Mouse (Mus musculus): ENCODE results near the gene Lix1. TPM values are rescaled to one million over a fixed set of nuclear protein-coding genes. Genes with fewer than 3 reads are reported as not detected.

The Lix1 gene
- 0.94 and 1.0 TPM in 2 replicates for polyA plus RNA-seq (2012; rRNA removed)

- TF ChIP-seq CTCF (conservative IDR thresholded peaks at IDR 0.05; ENCODE audit: insufficient read depth, insufficient read length, low read depth, low read length) = peak; percentile 49; the same call in 1 of the 2 replicates
- TF ChIP-seq POLR2A (IDR thresholded peaks at IDR 0.05; ENCODE audit: low read depth, low read length) = no peak
- Histone ChIP-seq H3K27me3 (replicated peaks; ENCODE audit: control insufficient read depth, insufficient read depth, low read length) (no peaks in the 10 kb centered on the region), H3K36me3 (ENCODE audit: control insufficient read depth, insufficient read depth, low read length) (no peaks in the 10 kb centered on the region), H3K4me1 (ENCODE audit: control insufficient read depth, insufficient read depth, low read length) (0 out of 2 replicates have a peak, but pooled peaks cover 3% of the 10 kb centered on the region), H3K27ac (ENCODE audit: insufficient read depth, low read depth, low read length) (no peak within 1 kb of the TSS), H3K4me3 (ENCODE audit: insufficient read depth, low read depth, low read length) (no peak within 1 kb of the TSS)
- 32% methylated on average over 6 of the region's 6 CpGs for WGBS
- DNase-seq = peak; percentile 26
These were observed at the start of gene Lix1 for GRCm38 (mm10) chr17:17402222-17403004. TSS of gene Lix1 (plus strand) at chr17:17402672.

- Histone ChIP-seq H3K4me3 (ENCODE audit: insufficient read depth, low read depth, low read length) (peak overlapping the region; percentile 60), H3K4me1 (ENCODE audit: control insufficient read depth, insufficient read depth, low read length) (0 out of 2 replicates have a peak, but pooled peaks cover 3% of the 10 kb centered on the region), H3K36me3 (ENCODE audit: control insufficient read depth, insufficient read depth, low read length) (no peaks in the 10 kb centered on the region), H3K27ac (ENCODE audit: insufficient read depth, low read depth, low read length) (peak overlapping the region; percentile 8), H3K27me3 (replicated peaks; ENCODE audit: control insufficient read depth, insufficient read depth, low read length) (no peaks in the 10 kb centered on the region)
- no peak for TF ChIP-seq CTCF (conservative IDR thresholded peaks at IDR 0.05; ENCODE audit: insufficient read depth, insufficient read length, low read depth, low read length)
- no peak for TF ChIP-seq POLR2A (IDR thresholded peaks at IDR 0.05; ENCODE audit: low read depth, low read length)
- DNase-seq = no peak
- WGBS = 2% methylated on average over 6 of the region's 6 CpGs
These were observed 28.9 kb upstream of the Lix1 start for GRCm38 (mm10) chr17:17373550-17373917.

- H3K27ac ChIP-seq (ENCODE audit: insufficient read depth, low read depth, low read length) = peak within 1 kb of the TSS; percentile 32
- DNase-seq = peak; percentile 99
- H3K4me3 ChIP-seq (ENCODE audit: insufficient read depth, low read depth, low read length) = peak within 1 kb of the TSS; percentile 74
- TF ChIP-seq POLR2A (IDR thresholded peaks at IDR 0.05; ENCODE audit: low read depth, low read length) = peak; percentile 53
- no peak for TF ChIP-seq CTCF (conservative IDR thresholded peaks at IDR 0.05; ENCODE audit: insufficient read depth, insufficient read length, low read depth, low read length)
- H3K4me1 ChIP-seq (ENCODE audit: control insufficient read depth, insufficient read depth, low read length) = 0 out of 2 replicates have a peak, but pooled peaks cover 3% of the 10 kb centered on the region
- under 1% methylated on average over 48 of the region's 48 CpGs for WGBS
- H3K27me3 ChIP-seq (replicated peaks; ENCODE audit: control insufficient read depth, insufficient read depth, low read length) = no peaks in the 10 kb centered on the region
- H3K36me3 ChIP-seq (ENCODE audit: control insufficient read depth, insufficient read depth, low read length) = no peaks in the 10 kb centered on the region; the same call in 1 of the 2 replicates
These were observed 28.3 kb upstream of the Lix1 start, which contains the start of gene Riok2 for GRCm38 (mm10) chr17:17373918-17374910. TSS of gene Riok2 (plus strand) at chr17:17374309.

GRCm38 (mm10) chr17:17375581-17375980, 26.9 kb upstream of the Lix1 start:
- Histone ChIP-seq H3K4me3 (ENCODE audit: insufficient read depth, low read depth, low read length) (no peak overlapping the region), H3K4me1 (ENCODE audit: control insufficient read depth, insufficient read depth, low read length) (0 out of 2 replicates have a peak, but pooled peaks cover 3% of the 10 kb centered on the region), H3K36me3 (ENCODE audit: control insufficient read depth, insufficient read depth, low read length) (no peaks in the 10 kb centered on the region; the same call in 1 of the 2 replicates), H3K27me3 (replicated peaks; ENCODE audit: control insufficient read depth, insufficient read depth, low read length) (no peaks in the 10 kb centered on the region), H3K27ac (ENCODE audit: insufficient read depth, low read depth, low read length) (no peak overlapping the region)
- DNase-seq = no peak
- no peak for TF ChIP-seq POLR2A (IDR thresholded peaks at IDR 0.05; ENCODE audit: low read depth, low read length)
- no peak for TF ChIP-seq CTCF (conservative IDR thresholded peaks at IDR 0.05; ENCODE audit: insufficient read depth, insufficient read length, low read depth, low read length)
- WGBS = 71% methylated on average over 3 of the region's 3 CpGs

- DNase-seq = no peak
- Histone ChIP-seq H3K27ac (ENCODE audit: insufficient read depth, low read depth, low read length) (no peak overlapping the region), H3K4me3 (ENCODE audit: insufficient read depth, low read depth, low read length) (no peak overlapping the region), H3K4me1 (ENCODE audit: control insufficient read depth, insufficient read depth, low read length) (no peaks in the 10 kb centered on the region), H3K36me3 (ENCODE audit: control insufficient read depth, insufficient read depth, low read length) (peaks cover 1% of the 10 kb centered on the region), H3K27me3 (replicated peaks; ENCODE audit: control insufficient read depth, insufficient read depth, low read length) (no peaks in the 10 kb centered on the region)
- WGBS = 83% methylated on average over 4 of the region's 4 CpGs
- no peak for TF ChIP-seq CTCF (conservative IDR thresholded peaks at IDR 0.05; ENCODE audit: insufficient read depth, insufficient read length, low read depth, low read length)
These were observed 18.8 kb upstream of the Lix1 start for GRCm38 (mm10) chr17:17383703-17384102.

- H3K27me3 ChIP-seq (replicated peaks; ENCODE audit: control insufficient read depth, insufficient read depth, low read length) = no peaks in the 10 kb centered on the region
- no peak overlapping the region for H3K4me3 ChIP-seq (ENCODE audit: insufficient read depth, low read depth, low read length)
- no peaks in the 10 kb centered on the region for H3K4me1 ChIP-seq (ENCODE audit: control insufficient read depth, insufficient read depth, low read length)
- TF ChIP-seq POLR2A (IDR thresholded peaks at IDR 0.05; ENCODE audit: low read depth, low read length) (no peak), CTCF (conservative IDR thresholded peaks at IDR 0.05; ENCODE audit: insufficient read depth, insufficient read length, low read depth, low read length) (no peak)
- peaks cover 3% of the 10 kb centered on the region for H3K36me3 ChIP-seq (ENCODE audit: control insufficient read depth, insufficient read depth, low read length)
- H3K27ac ChIP-seq (ENCODE audit: insufficient read depth, low read depth, low read length) = no peak overlapping the region
- no peak for DNase-seq
- 92% methylated on average over 3 of the region's 3 CpGs for WGBS
These were observed 18.0 kb upstream of the Lix1 start for GRCm38 (mm10) chr17:17384502-17384901.

Data from kidney, adult 2 months (tissue).